Mouse (Mus musculus) brain, embryonic 14.5 days (tissue): ENCODE results near the gene Metrnl.

ENCODE experiments used
- CTCF ChIP-seq: fragments of 200-500 bp; IDR thresholded peaks from 2 replicates; pipeline ENCODE4 v1.5.1; 2012; ENCODE audit warnings: inconsistent platforms, mild to moderate bottlenecking, moderate library complexity, borderline replicate concordance; ENCODE audit not compliant: insufficient read depth, insufficient read length; ENCODE audit errors: extremely low read depth
- POLR2A ChIP-seq: fragments of 200-500 bp; IDR thresholded peaks from 2 replicates; pipeline ENCODE4 v1.6.1; 2012; ENCODE audit warnings: mild to moderate bottlenecking, inconsistent platforms, borderline replicate concordance; ENCODE audit not compliant: poor library complexity, insufficient read depth, insufficient read length, severe bottlenecking; ENCODE audit errors: extremely low read depth

DNA sequence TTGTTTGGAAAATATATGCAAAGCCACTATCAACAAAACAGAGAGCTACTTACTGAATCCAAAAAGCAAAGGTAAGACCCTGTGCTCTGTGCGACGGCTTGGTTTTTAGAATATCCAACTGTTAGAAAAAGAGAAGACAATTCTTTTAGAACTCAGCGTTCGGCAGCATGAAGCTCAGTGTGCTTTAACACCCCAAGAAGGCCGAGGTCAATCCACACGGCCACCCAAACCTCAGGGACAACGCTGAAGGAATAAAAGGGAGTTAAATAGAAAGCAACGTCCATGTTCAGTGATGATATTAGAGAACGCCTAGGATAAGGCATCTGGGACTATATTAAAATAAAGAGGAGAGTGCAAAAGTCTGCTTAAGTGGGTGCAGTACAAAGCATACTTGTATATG, 49.8 kb upstream of the Metrnl start:
- TF ChIP-seq POLR2A = no peak
- TF ChIP-seq CTCF = no peak
